Mouse (Mus musculus) neutrophil, adult 59 days (primary cell): Measurements from ENCODE around the gene Abcc5. TPM values are rescaled to one million over a fixed set of nuclear protein-coding genes. Genes with fewer than 3 reads are reported as not detected.

Experiments
- total RNA-seq, 2 experiments: library from RNA; stranded (reverse); gene quantifications; 1 replicate in 1 of 2; 2 replicates in 1 of 2; pipeline ENCODE4 v1.2.4; 2023

Gene Abcc5
- 10 to 100 TPM; 77.4 to 94.6 TPM for total RNA-seq

DNA sequence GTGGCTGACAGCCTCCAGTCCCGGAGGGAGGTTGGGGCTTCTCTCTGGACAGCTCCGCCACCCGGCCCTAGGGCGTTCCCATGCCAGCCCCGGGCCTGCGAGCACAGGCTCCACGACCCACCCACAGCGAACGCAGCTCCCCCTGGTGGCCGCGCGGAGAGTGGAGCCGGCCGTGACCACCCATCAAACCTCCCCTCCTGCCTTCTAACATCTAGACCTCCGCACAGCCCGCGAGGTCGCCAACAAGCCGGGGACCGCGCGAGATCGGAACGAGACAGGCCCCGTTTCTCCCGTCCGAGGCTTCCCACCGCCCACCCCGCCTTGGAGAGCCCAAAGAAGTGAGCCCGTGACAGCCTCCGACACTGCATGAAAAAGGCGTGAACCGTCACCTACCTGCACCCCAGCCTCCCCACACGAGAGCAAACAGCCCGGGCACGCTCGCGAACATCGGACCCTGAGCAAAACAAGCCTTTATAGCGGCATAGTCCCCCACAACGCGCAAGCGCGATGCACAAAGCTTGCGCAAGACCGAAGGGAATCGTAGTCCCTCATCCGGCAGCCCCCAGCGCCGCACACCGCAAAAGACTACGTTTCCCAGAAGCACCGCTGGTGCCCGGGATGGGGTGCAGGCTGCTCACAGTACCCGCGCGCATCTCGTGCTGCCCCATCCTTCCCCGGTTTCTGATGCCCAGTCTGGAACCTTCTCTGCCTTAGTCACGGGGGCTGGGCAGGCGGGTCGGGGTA is at the start of gene Abcc5:
Gene Abcc5, minus strand, starts transcription at position 540 of the 744 bp plus-strand sequence.

DNA sequence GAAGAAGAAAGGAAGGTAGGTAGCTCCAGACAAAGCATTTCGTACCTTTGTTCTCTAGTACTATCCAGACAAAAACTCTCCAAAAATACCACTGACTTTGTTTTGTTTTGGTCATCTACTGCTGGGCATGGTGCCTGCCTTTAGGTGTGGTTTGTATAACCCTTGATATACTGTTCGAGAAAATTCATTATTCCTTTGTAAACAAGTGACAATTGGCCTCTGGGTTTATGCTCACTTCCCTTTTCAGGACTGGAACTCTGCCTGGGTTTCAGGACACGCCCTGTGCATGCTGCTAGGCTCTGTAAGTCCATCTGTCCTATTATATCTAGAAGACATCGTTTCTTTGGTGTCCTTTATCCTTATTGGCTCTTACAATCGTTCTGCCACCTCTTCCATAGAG is 100.9 kb downstream of the Abcc5 start, which contains the start of gene Cyp2ab1:
Gene Cyp2ab1, minus strand, starts transcription at position 119 of the 400 bp plus-strand sequence.

DNA sequence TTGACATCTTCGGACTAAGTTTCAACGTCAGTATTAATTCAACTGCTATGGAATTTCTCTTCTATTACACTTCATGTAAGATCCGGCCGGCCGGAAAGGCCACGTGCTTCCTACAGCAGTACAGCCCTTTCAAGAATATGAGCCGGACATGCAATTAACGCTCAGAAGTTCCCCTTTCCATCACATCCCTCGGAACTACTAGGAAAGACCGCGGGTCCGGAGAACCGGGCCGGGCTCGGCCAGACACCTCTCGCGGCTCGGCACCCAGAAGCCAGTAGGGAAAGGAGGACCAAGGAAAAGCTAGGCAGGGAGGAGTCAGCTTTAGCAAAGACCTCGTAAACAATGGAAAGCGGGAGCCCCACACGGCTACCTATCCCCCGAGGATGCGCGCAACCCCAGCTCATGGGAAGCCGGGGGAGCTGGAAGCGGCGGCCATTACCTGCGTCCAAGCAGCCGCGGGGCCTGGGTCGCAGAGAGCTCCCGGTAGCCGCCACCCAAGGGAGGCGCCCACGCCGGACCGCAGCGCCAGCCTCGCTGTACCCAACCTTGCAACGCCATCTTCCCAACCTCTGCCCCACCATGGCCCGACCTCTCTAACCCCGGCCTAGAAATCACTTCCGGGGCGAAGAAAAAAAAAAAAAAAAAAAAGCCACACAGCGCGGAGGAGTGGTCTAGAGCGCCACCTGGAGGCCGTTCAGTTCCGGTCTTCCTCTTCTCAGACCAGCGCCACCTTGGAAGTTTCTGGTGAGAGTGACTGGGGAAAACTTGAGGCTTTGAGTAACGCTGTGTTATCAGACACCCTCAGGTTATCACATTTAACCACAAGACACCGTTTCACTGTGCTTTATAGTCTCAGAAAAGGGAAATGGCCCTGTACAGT is 124.2 kb downstream of the Abcc5 start, which contains the start of gene Parl:
Gene Parl, minus strand, starts transcription at position 618 of the 880 bp plus-strand sequence.

Other genes starting within 250 kb of the Abcc5 start
- gene Map6d1, start 185.0 kb downstream of the Abcc5 start, total RNA-seq, result not detected
- 10 to 100 TPM; 51.1 to 79.0 TPM for gene Parl, start 124.0 kb downstream of the Abcc5 start, total RNA-seq
- 1 to 10 TPM; 4.7 to 5.0 TPM for gene Cyp2ab1, start 101.0 kb downstream of the Abcc5 start, total RNA-seq
- 10 to 100 TPM; 18.3 to 27.1 TPM for gene Eif2b5, start 72.4 kb upstream of the Abcc5 start, total RNA-seq
- 10 to 100 TPM; 26.6 to 29.9 TPM for gene Dvl3, start 90.6 kb upstream of the Abcc5 start, total RNA-seq
- gene Ap2m1, start 109.1 kb upstream of the Abcc5 start, total RNA-seq, result 100 to 1,000 TPM; 193 to 201 TPM
- 10 to 100 TPM; 41.3 to 50.8 TPM for gene Abcf3, start 122.2 kb upstream of the Abcc5 start, total RNA-seq
- gene Vwa5b2, start 163.1 kb upstream of the Abcc5 start, total RNA-seq, result under 1 TPM in 1 of 2 experiments, not detected in 1; 0.22 TPM
- gene Eef1akmt4, start 185.2 kb upstream of the Abcc5 start, total RNA-seq, result 1 to 10 TPM; 2.8 to 2.9 TPM
- not detected for gene Gm49333, start 185.2 kb upstream of the Abcc5 start, total RNA-seq
- gene Alg3, start 185.3 kb upstream of the Abcc5 start, total RNA-seq, result 1 to 10 TPM; 4.9 to 5.4 TPM
- gene Camk2n2, start 194.9 kb upstream of the Abcc5 start, total RNA-seq, result under 1 TPM; 0.64 to 0.68 TPM
- gene Ece2, start 203.4 kb upstream of the Abcc5 start, total RNA-seq, result not detected
- gene Psmd2, start 225.3 kb upstream of the Abcc5 start, total RNA-seq, result 100 to 1,000 TPM in 1 of 2 experiments, 10 to 100 TPM in 1; 94.0 to 105 TPM
- gene Eif4g1, start 241.9 kb upstream of the Abcc5 start, total RNA-seq, result 100 to 1,000 TPM; 159 to 168 TPM